Mouse (Mus musculus) kidney, embryonic 14.5 days (tissue): ENCODE data around the gene Prtg. TPM values are rescaled to one million over a fixed set of nuclear protein-coding genes. Genes with fewer than 3 reads are reported as not detected.

ENCODE experiments used
- ATAC-seq: fragments of 200-750 bp; cut with Nextera tagmentation; 2 replicates; pipeline ENCODE4 v1.8.0; 2017; ENCODE audit warnings: moderate number of reproducible peaks, mild to moderate bottlenecking, moderate TSS enrichment, moderate library complexity; ENCODE audit not compliant: low FRiP score, low TSS enrichment
- H3K27ac ChIP-seq: fragments of 300-500 bp; sonication (generic); 2 replicates; pipeline ENCODE4 v1.5.1; 2014; ENCODE audit warnings: low read depth, mild to moderate bottlenecking, low read length, moderate library complexity, mixed read lengths
- H3K27me3 ChIP-seq: fragments of 300-500 bp; sonication (generic); 2 replicates; pipeline ENCODE4 v1.6.1; 2014; ENCODE audit warnings: mild to moderate bottlenecking, low read length; ENCODE audit not compliant: control insufficient read depth, insufficient read depth
- H3K36me3 ChIP-seq: fragments of 300-500 bp; sonication (generic); 2 replicates; pipeline ENCODE4 v1.6.1; 2014; ENCODE audit warnings: low read length, mixed read lengths; ENCODE audit not compliant: control insufficient read depth, insufficient read depth
- H3K4me1 ChIP-seq: fragments of 300-500 bp; sonication (generic); 2 replicates; pipeline ENCODE4 v1.6.1; 2014; ENCODE audit warnings: low read length, mixed read lengths; ENCODE audit not compliant: control insufficient read depth, insufficient read depth
- H3K4me2 ChIP-seq: fragments of 300-500 bp; sonication (generic); replicated peaks from 2 replicates; pipeline ENCODE4 v1.6.1; 2014; ENCODE audit warnings: low read depth, mild to moderate bottlenecking, low read length
- H3K4me3 ChIP-seq: fragments of 300-500 bp; sonication (generic); 2 replicates; pipeline ENCODE4 v1.5.1; 2014; ENCODE audit warnings: mild to moderate bottlenecking, low read length
- H3K9ac ChIP-seq: fragments of 300-500 bp; sonication (generic); 2 replicates; pipeline ENCODE4 v1.6.1; 2014; ENCODE audit warnings: low read depth, mild to moderate bottlenecking, low read length, moderate library complexity
- H3K9me3 ChIP-seq: fragments of 300-500 bp; sonication (generic); 2 replicates; pipeline ENCODE4 v1.6.1; 2016; ENCODE audit warnings: low read length; ENCODE audit not compliant: control insufficient read depth
- WGBS: fragments of 180-500 bp; shearing (Covaris S2); extraction: QIAGEN DNeasy Blood & Tissue Kit; methylation state at CpG from one replicate; pipeline ENCODE4 v1.1.7; 2014; 5-methylcytosine and 5-hydroxymethylcytosine counted together
- polyA plus RNA-seq: library from polyadenylated mRNA; unstranded; fragments of >200 nt; fragmentation: Nextera tagmentation; extraction: Ambion mirVana; gene quantifications from 2 replicates; pipeline ENCODE4 v1.2.1, GENCODE M21; 2014

Gene Prtg
- polyA plus RNA-seq, 1 experiment from 2014 or later: 4.6 TPM

GRCm38 (mm10) chr9:72861235-72861634 is 54.6 kb downstream of the Prtg start:
- Histone ChIP-seq H3K27ac (no peak overlapping the region), H3K9me3 (no peaks in the 10 kb centered on the region), H3K4me1 (no peaks in the 10 kb centered on the region), H3K9ac (no peak overlapping the region), H3K4me3 (no peak overlapping the region), H3K36me3 (peaks cover 6% of the 10 kb centered on the region; the same call in 1 of the 2 replicates), H3K27me3 (no peaks in the 10 kb centered on the region), H3K4me2 (no peak overlapping the region)
- no peak for ATAC-seq
- WGBS: 73% methylated on average over 10 of the region's 10 CpGs

GRCm38 (mm10) chr9:72862186-72862585 is 55.5 kb downstream of the Prtg start:
- no peak for ATAC-seq
- no peaks in the 10 kb centered on the region for H3K9me3 ChIP-seq
- WGBS: 82% methylated on average over 11 of the region's 11 CpGs
- no peak overlapping the region for H3K4me2 ChIP-seq
- H3K27ac ChIP-seq: no peak overlapping the region
- no peaks in the 10 kb centered on the region for H3K27me3 ChIP-seq
- H3K36me3 ChIP-seq: peaks cover 6% of the 10 kb centered on the region; the same call in 1 of the 2 replicates
- no peak overlapping the region for H3K9ac ChIP-seq
- no peaks in the 10 kb centered on the region for H3K4me1 ChIP-seq
- no peak overlapping the region for H3K4me3 ChIP-seq

GRCm38 (mm10) chr9:72862955-72863354 is 56.3 kb downstream of the Prtg start:
- no peak overlapping the region for H3K4me3 ChIP-seq
- peaks cover 6% of the 10 kb centered on the region; the same call in 1 of the 2 replicates for H3K36me3 ChIP-seq
- no peak overlapping the region for H3K4me2 ChIP-seq
- no peaks in the 10 kb centered on the region for H3K9me3 ChIP-seq
- H3K27ac ChIP-seq: no peak overlapping the region
- H3K9ac ChIP-seq: no peak overlapping the region
- 84% methylated on average over 4 of the region's 4 CpGs for WGBS
- H3K4me1 ChIP-seq: no peaks in the 10 kb centered on the region
- no peak for ATAC-seq
- H3K27me3 ChIP-seq: no peaks in the 10 kb centered on the region

GRCm38 (mm10) chr9:72863773-72864172 is 57.1 kb downstream of the Prtg start:
- Histone ChIP-seq H3K4me1 (no peaks in the 10 kb centered on the region), H3K9ac (no peak overlapping the region), H3K36me3 (peaks cover 5% of the 10 kb centered on the region; the same call in 1 of the 2 replicates), H3K27ac (no peak overlapping the region), H3K9me3 (no peaks in the 10 kb centered on the region), H3K4me2 (no peak overlapping the region), H3K27me3 (no peaks in the 10 kb centered on the region), H3K4me3 (no peak overlapping the region)
- WGBS: 59% methylated on average over 5 of the region's 5 CpGs
- no peak for ATAC-seq

- no peak overlapping the region for H3K4me3 ChIP-seq
- ATAC-seq: no peak
- no peaks in the 10 kb centered on the region for H3K27me3 ChIP-seq
- H3K9me3 ChIP-seq: no peaks in the 10 kb centered on the region
- H3K36me3 ChIP-seq: no peaks in the 10 kb centered on the region; the same call in 1 of the 2 replicates
- WGBS: 86% methylated on average over 6 of the region's 6 CpGs
- no peak overlapping the region for H3K4me2 ChIP-seq
- H3K9ac ChIP-seq: no peak overlapping the region
- peaks cover 10% of the 10 kb centered on the region for H3K4me1 ChIP-seq
- H3K27ac ChIP-seq: no peak overlapping the region
Observed at GRCm38 (mm10) chr9:72867434-72867833, 60.8 kb downstream of the Prtg start.

GRCm38 (mm10) chr9:72868774-72869173 is 62.1 kb downstream of the Prtg start:
- Histone ChIP-seq H3K4me2 (no peak overlapping the region), H3K9me3 (no peaks in the 10 kb centered on the region), H3K36me3 (no peaks in the 10 kb centered on the region), H3K4me1 (peaks cover 14% of the 10 kb centered on the region), H3K4me3 (no peak overlapping the region), H3K9ac (no peak overlapping the region), H3K27me3 (no peaks in the 10 kb centered on the region), H3K27ac (no peak overlapping the region)
- 76% methylated on average over 2 of the region's 2 CpGs for WGBS
- no peak for ATAC-seq

- Histone ChIP-seq H3K4me3 (no peak overlapping the region), H3K9ac (peak overlapping the region; percentile 35; the same call in 1 of the 2 replicates)
Observed at GRCm38 (mm10) chr9:72871506-72872297, 65.0 kb downstream of the Prtg start.

GRCm38 (mm10) chr9:72872298-72873130 is 65.8 kb downstream of the Prtg start:
- H3K9ac ChIP-seq: no peak overlapping the region
- H3K9me3 ChIP-seq: no peaks in the 10 kb centered on the region
- H3K4me1 ChIP-seq: peaks cover 17% of the 10 kb centered on the region
- H3K4me3 ChIP-seq: no peak overlapping the region
- 0 out of 2 replicates have a peak overlapping the region, but pooled peaks have one; percentile 30 for H3K27ac ChIP-seq
- H3K4me2 ChIP-seq: no peak overlapping the region; the same call in 1 of the 2 replicates
- WGBS: 34% methylated on average over 8 of the region's 8 CpGs
- no peak for ATAC-seq
- H3K36me3 ChIP-seq: no peaks in the 10 kb centered on the region
- no peaks in the 10 kb centered on the region for H3K27me3 ChIP-seq

More at GRCm38 (mm10) chr9:72871506-72872297, 65.0 kb downstream of the Prtg start:
- no peaks in the 10 kb centered on the region for H3K9me3 ChIP-seq
- peak overlapping the region; percentile 31; the same call in 1 of the 2 replicates for H3K4me2 ChIP-seq
- H3K36me3 ChIP-seq: no peaks in the 10 kb centered on the region
- peak overlapping the region; percentile 32; the same call in 1 of the 2 replicates for H3K27ac ChIP-seq
- 14% methylated on average over 13 of the region's 13 CpGs for WGBS
- no peak for ATAC-seq
- no peaks in the 10 kb centered on the region for H3K27me3 ChIP-seq
- H3K4me1 ChIP-seq: peaks cover 14% of the 10 kb centered on the region
